Mouse (Mus musculus): ENCODE measurements around the gene Vmn2r39. TPM values are rescaled to one million over a fixed set of nuclear protein-coding genes. Genes with fewer than 3 reads are reported as not detected.
"Not testable (repeated sequence)": the region's sequence is repeated elsewhere in the genome, so short reads cannot be mapped to it uniquely, and the experiment has no call there.

The Vmn2r39 gene
- not detected in 2 replicates for polyA plus RNA-seq (2016; fragmentation: Nextera tagmentation; extraction: Ambion mirVana)

DNA sequence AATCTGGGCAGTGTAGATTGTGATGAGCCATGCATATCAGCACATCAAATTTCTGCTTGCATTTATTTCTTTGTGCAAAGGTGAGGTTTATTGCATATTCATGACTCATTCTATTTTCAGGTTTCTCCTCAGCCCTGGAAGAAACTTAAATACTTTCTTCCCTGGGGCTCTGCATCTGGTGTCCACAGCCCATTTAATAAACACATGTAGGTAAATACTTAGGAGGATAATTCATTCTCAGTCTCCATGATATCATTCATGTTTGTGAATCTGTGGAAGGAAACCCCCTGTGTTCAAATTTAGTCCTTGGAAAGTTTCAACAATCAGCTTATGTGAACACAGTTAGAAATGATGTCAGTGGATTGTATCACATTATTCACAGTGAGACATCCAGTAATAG is at the start of gene Vmn2r39:
Vmn2r39 (minus strand) TSS at position 101 of the 400 bp plus-strand sequence.
- not testable (repeated sequence) for H3K9me3 ChIP-seq; H3K27ac ChIP-seq (replicated peaks); H3K36me3 ChIP-seq (replicated peaks); H3K4me1 ChIP-seq; H3K4me3 ChIP-seq; H3K27me3 ChIP-seq (replicated peaks; ENCODE audit: low read depth, poor library complexity, severe bottlenecking); DNase-seq (ENCODE audit: low spot score)

DNA sequence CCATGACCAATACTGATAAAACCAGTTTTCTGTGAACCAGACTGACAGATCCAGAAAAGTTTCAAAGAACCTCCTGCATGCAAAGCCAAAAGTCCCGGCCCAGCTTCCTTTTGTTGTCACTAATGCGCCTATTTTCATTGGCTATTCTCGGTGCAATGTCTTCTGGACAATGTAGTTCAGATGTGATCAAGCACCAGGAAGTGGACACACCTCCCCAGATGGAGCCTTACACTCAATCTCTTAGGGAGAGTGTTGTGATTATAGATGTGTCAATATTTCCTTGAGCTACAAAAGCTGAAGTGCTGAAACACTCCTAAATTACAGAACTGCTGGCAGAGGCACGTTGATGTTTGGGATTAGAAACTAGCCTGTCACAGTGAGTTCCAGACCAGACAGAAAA is 34.8 kb upstream of the Vmn2r39 start:
- H3K27me3 ChIP-seq (replicated peaks; ENCODE audit: low read depth, poor library complexity, severe bottlenecking); H3K4me3 ChIP-seq; DNase-seq (ENCODE audit: low spot score); H3K9me3 ChIP-seq; H3K4me1 ChIP-seq; H3K27ac ChIP-seq (replicated peaks); H3K36me3 ChIP-seq (replicated peaks): not testable (repeated sequence)
- WGBS, result 80% methylated on average over 4 of the region's 4 CpGs

Other genes with a start within 250 kb of the Vmn2r39 start
- gene Vmn2r40, start 99.4 kb downstream of the Vmn2r39 start, polyA plus RNA-seq (2016; fragmentation: Nextera tagmentation; extraction: Ambion mirVana), result not detected in 2 replicates
- not detected in 2 replicates for gene Vmn2r38, start 67.1 kb upstream of the Vmn2r39 start, polyA plus RNA-seq (2016; fragmentation: Nextera tagmentation; extraction: Ambion mirVana)
- not detected in 2 replicates for gene Vmn2r37, start 192.9 kb upstream of the Vmn2r39 start, polyA plus RNA-seq (2016; fragmentation: Nextera tagmentation; extraction: Ambion mirVana)

All from embryonic facial prominence, embryonic 10.5 days (tissue).